Mouse (Mus musculus): Measurements from ENCODE around the gene Prss35.

DNA sequence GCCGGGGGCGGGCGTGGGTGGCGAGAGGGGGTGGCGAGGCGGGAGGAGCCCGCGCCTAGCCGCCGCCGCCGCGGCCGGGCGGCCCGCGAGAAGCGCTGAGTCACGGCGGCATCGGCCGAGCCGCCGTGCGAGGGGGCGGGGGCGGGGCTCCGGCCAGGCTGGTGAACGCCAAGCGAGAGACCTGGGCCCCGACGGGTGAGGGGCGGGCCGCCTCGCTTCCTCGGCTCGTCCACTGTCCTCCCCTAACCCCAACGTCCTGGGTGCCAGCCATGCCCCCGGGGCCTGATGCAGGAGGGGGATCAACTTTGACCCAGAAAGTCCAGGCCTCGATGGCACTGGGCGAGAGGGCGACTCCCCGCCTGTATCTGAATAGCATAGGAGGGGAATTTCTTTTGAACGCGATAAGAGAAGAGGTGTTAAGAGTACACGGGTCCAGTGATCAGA lies 47.6 kb upstream of the Prss35 start, which contains the start of gene Me1:
- no peak for TF ChIP-seq CTCF (conservative IDR thresholded peaks at IDR 0.05; ENCODE audit: insufficient read depth, insufficient read length, low read depth, low read length)
- no peak for TF ChIP-seq POLR2A (IDR thresholded peaks at IDR 0.05; ENCODE audit: low read depth, low read length)
